Mouse (Mus musculus): ENCODE measurements around the gene Gm11020. TPM values are rescaled to one million over a fixed set of nuclear protein-coding genes. Genes with fewer than 3 reads are reported as not detected.
"Not testable (repeated sequence)": the region's sequence is repeated elsewhere in the genome, so short reads cannot be mapped to it uniquely, and the experiment has no call there.

The Gm11020 gene
- total and polyA plus RNA-seq, 3 experiments, result not detected

- not testable (repeated sequence) for H3K4me3 ChIP-seq (ENCODE audit: control insufficient read depth in 1 of 2, insufficient read depth in 1 of 2, low read depth in 2 of 2, low read length in 2 of 2); H3K9me3 ChIP-seq (replicated peaks; ENCODE audit: insufficient read depth, low read length); H3K4me1 ChIP-seq (ENCODE audit: control insufficient read depth in 1 of 2, insufficient read depth in 2 of 2, low read length in 2 of 2); DNase-seq (ENCODE audit: low read depth, low spot score); H3K36me3 ChIP-seq (ENCODE audit: control insufficient read depth in 1 of 2, insufficient read depth in 2 of 2, low read length in 2 of 2); H3K79me2 ChIP-seq (ENCODE audit: control insufficient read depth, insufficient read depth, low read length, poor library complexity); H3K27ac ChIP-seq (ENCODE audit: control insufficient read depth, low read depth, low read length); H3K9ac ChIP-seq (ENCODE audit: control insufficient read depth, low read depth, low read length, poor library complexity, severe bottlenecking); H3K27me3 ChIP-seq (ENCODE audit: control insufficient read depth in 1 of 2, insufficient read depth in 2 of 2, low read length in 2 of 2)
Observed at GRCm38 (mm10) chr8:104321930-104322329, 563 bp downstream of the Gm11020 start, which contains the start of gene Cmtm2b. Gene Cmtm2b (plus strand): TSS chr8:104322230.

- peaks cover 0 to 13% of the 10 kb centered on the region in 2 experiments; a peak in 2 of 4 replicates for H3K36me3 ChIP-seq (ENCODE audit: control insufficient read depth in 1 of 2, insufficient read depth in 2 of 2, low read length in 2 of 2)
- peak; percentile 71 for DNase-seq (ENCODE audit: low read depth, low spot score)
- H3K79me2 ChIP-seq (ENCODE audit: control insufficient read depth, insufficient read depth, low read length, poor library complexity), result no peaks in the 10 kb centered on the region
- peak overlapping the region; percentile 1 to 22; a peak in 1 of 4 replicates for H3K4me3 ChIP-seq (ENCODE audit: control insufficient read depth in 1 of 2, insufficient read depth in 1 of 2, low read depth in 2 of 2, low read length in 2 of 2)
- peaks cover 7 to 20% of the 10 kb centered on the region in 2 experiments for H3K4me1 ChIP-seq (ENCODE audit: control insufficient read depth in 1 of 2, insufficient read depth in 2 of 2, low read length in 2 of 2)
- H3K27ac ChIP-seq (ENCODE audit: control insufficient read depth, low read depth, low read length), result peak overlapping the region; percentile 59
- H3K9ac ChIP-seq (ENCODE audit: control insufficient read depth, low read depth, low read length, poor library complexity, severe bottlenecking), result peak overlapping the region; percentile 3; the same call in 1 of the 2 replicates
- no peaks in the 10 kb centered on the region for H3K9me3 ChIP-seq (replicated peaks; ENCODE audit: insufficient read depth, low read length)
- no peaks in the 10 kb centered on the region for H3K27me3 ChIP-seq (ENCODE audit: control insufficient read depth in 1 of 2, insufficient read depth in 2 of 2, low read length in 2 of 2)
- TF ChIP-seq MEF2A (IDR thresholded peaks at IDR 0.05; ENCODE audit: extremely low read depth, insufficient replicate concordance, low read depth, low read length, poor library complexity, severe bottlenecking) (0 out of 2 replicates have a peak, but pooled peaks have one; percentile 41), MAX (IDR thresholded peaks at IDR 0.05; ENCODE audit: low read length) (no peak), MAFK (IDR thresholded peaks at IDR 0.05; ENCODE audit: borderline replicate concordance, low read depth, low read length) (no peak), E2F4 (IDR thresholded peaks at IDR 0.05; ENCODE audit: borderline replicate concordance, low read depth, low read length) (no peak), BHLHE40 (IDR thresholded peaks at IDR 0.05; ENCODE audit: borderline replicate concordance, low read depth, low read length) (no peak), POLR2AphosphoS5 (IDR thresholded peaks at IDR 0.05; ENCODE audit: borderline replicate concordance, low read depth, low read length) (no peak), SIN3A (IDR thresholded peaks at IDR 0.05; ENCODE audit: low read length) (no peak; the same call in 1 of the 2 replicates), JUND (IDR thresholded peaks at IDR 0.05; ENCODE audit: low read depth, low read length) (no peak), USF1 (IDR thresholded peaks at IDR 0.05; ENCODE audit: low read depth, low read length) (no peak), CHD1 (IDR thresholded peaks at IDR 0.05; ENCODE audit: low read depth, low read length) (no peak; the same call in 1 of the 2 replicates), UBTF (IDR thresholded peaks at IDR 0.05; ENCODE audit: borderline replicate concordance, insufficient read depth, low read depth, low read length) (no peak), GATA1 (IDR thresholded peaks at IDR 0.05; ENCODE audit: low read depth, low read length) (peak; percentile 96), TAL1 (IDR thresholded peaks at IDR 0.05; ENCODE audit: low read length) (no peak; the same call in 1 of the 2 replicates), POLR2A (IDR thresholded peaks at IDR 0.05; ENCODE audit: control insufficient read depth in 1 of 2, insufficient read depth in 1 of 2, low read depth in 1 of 2, low read length in 2 of 2, poor library complexity in 1 of 2) (no peak), SMC3 (IDR thresholded peaks at IDR 0.05; ENCODE audit: low read depth, low read length) (peak; percentile 60), HCFC1 (IDR thresholded peaks at IDR 0.05; ENCODE audit: low read depth, low read length) (peak; percentile 37; the same call in 1 of the 2 replicates), MYB (IDR thresholded peaks at IDR 0.05; ENCODE audit: low read depth, low read length) (no peak), TBP (IDR thresholded peaks at IDR 0.05; ENCODE audit: low read depth, low read length) (no peak), CTCF (IDR thresholded peaks at IDR 0.05 in 2 of 3, conservative IDR thresholded peaks at IDR 0.05 in 1 of 3; ENCODE audit: control insufficient read depth in 1 of 3, insufficient read depth in 1 of 3, low read depth in 2 of 3, low read length in 3 of 3, poor library complexity in 1 of 3, severe bottlenecking in 1 of 3) (peak in 2 of 3 experiments; percentile 21 to 62; a peak in 3 of 6 replicates), ZKSCAN1 (IDR thresholded peaks at IDR 0.05; ENCODE audit: low read depth, low read length) (no peak), TCF12 (IDR thresholded peaks at IDR 0.05; ENCODE audit: low read depth, low read length) (peak; percentile 89), MYC (IDR thresholded peaks at IDR 0.05; ENCODE audit: low read depth, low read length) (no peak), RAD21 (IDR thresholded peaks at IDR 0.05; ENCODE audit: low read depth, low read length) (peak; percentile 42), RCOR1 (IDR thresholded peaks at IDR 0.05; ENCODE audit: low read depth, low read length) (peak; percentile 82), ZC3H11A (IDR thresholded peaks at IDR 0.05; ENCODE audit: low read depth, low read length) (peak; percentile 29; the same call in 1 of the 2 replicates), MXI1 (IDR thresholded peaks at IDR 0.05; ENCODE audit: low read depth, low read length) (no peak), NELFE (IDR thresholded peaks at IDR 0.05; ENCODE audit: low read depth, low read length) (no peak), CHD2 (IDR thresholded peaks at IDR 0.05; ENCODE audit: low read length) (no peak), ZMIZ1 (IDR thresholded peaks at IDR 0.05; ENCODE audit: low read depth, low read length) (no peak), EP300 (IDR thresholded peaks at IDR 0.05; ENCODE audit: low read depth in 1 of 2, low read length in 2 of 2) (peak; percentile 89 to 90)
Observed at GRCm38 (mm10) chr8:104332665-104333631, 11.6 kb downstream of the Gm11020 start.
